28 mouse cellular contexts compared by ENCODE assay signal in the genomic region with DNA sequence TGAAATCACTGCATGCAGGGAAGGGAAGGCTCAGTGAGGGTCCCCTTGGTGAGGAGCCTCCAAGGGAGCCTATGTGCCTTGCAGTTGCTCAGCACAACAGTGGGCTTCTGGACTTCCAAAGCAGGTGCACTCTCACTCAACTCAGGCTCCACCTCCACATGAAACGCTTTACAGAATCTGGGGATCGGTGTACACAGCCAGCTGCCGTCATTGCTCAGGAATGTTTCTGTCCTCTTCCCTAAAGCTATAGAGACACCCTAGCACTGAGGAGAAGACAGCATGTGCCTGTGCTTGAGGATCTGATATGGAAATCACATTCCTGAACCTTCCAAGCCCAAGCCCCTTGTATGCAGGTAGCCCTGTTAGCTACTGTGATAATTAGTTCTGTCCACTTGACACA.
DNase-seq lines count a peak whose midpoint lies in the region; ATAC-seq and TF ChIP-seq lines count a peak whose summit lies in the region.
"Had no signal": no experiment of that assay in that cellular context is flagged by ENCODE, and none has a peak within 500 bp of the region (broad histone marks: within the 10 kb centered on the region; RNA-seq: fewer than 3 reads in every experiment).

No protein-coding gene starts in this region.

- TF ChIP-seq CTCF in heart, postnatal 0 days (IDR thresholded peaks at IDR 0.05; ENCODE audit: low read depth), result no peak

- no peak overlapping the region for H3K4me2 ChIP-seq in heart, embryonic 12.5 days
- no peak overlapping the region for H3K4me2 ChIP-seq in heart, postnatal 0 days (ENCODE audit: low read depth, low read length)
- no peak overlapping the region for H3K4me2 ChIP-seq in limb, embryonic 15.5 days
- no peak overlapping the region for H3K4me2 ChIP-seq in forebrain, embryonic 15.5 days (replicated peaks)
- H3K4me2 ChIP-seq: hindbrain, embryonic 13.5 days; liver, embryonic 15.5 days; midbrain, embryonic 11.5 days; neural tube, embryonic 12.5 days had no signal

- DNase-seq in heart, postnatal 14 days, result no peak
- no peak for DNase-seq in heart, postnatal 0 days (ENCODE audit: low spot score)
- no peak for DNase-seq in heart, postnatal 36 days
- peak; percentile 37 for DNase-seq in ZHBTc4 (ENCODE audit: low read depth, low spot score)
- DNase-seq: adrenal gland, adult 2 months; adrenal gland, postnatal 36 days; cerebellum, adult 18-20 months; cerebellum, postnatal 10 days; gastrocnemius, postnatal 36 days; heart, postnatal 10 days; kidney, adult 8-10 months; kidney, postnatal 4 days; lung, postnatal 36 days; spleen, adult 18-20 months; thymus, postnatal 4 days had no signal

- no peak for TF ChIP-seq EP300 in heart, postnatal 0 days (IDR thresholded peaks at IDR 0.05; ENCODE audit: low read depth)

- intact Hi-C loops in heart, postnatal 14 days (cut with DNase I), result no loop called here
- intact Hi-C loops in heart, postnatal 36 days (cut with DNase I), result no loop called here

- 53% methylated on average over 3 of the region's 3 CpGs for WGBS in heart, embryonic 12.5 days
- WGBS in heart, postnatal 0 days, result 26% methylated on average over 3 of the region's 3 CpGs
- WGBS in limb, embryonic 15.5 days, result 40% methylated on average over 3 of the region's 3 CpGs
- WGBS in forebrain, embryonic 15.5 days, result 81% methylated on average over 3 of the region's 3 CpGs

- peaks cover 8% of the 10 kb centered on the region for H3K36me3 ChIP-seq in heart, embryonic 12.5 days
- H3K36me3 ChIP-seq in heart, postnatal 0 days (replicated peaks; ENCODE audit: control insufficient read depth, insufficient read depth, low read length), result no peaks in the 10 kb centered on the region
- no peaks in the 10 kb centered on the region for H3K36me3 ChIP-seq in limb, embryonic 15.5 days
- no peaks in the 10 kb centered on the region for H3K36me3 ChIP-seq in forebrain, embryonic 15.5 days
- H3K36me3 ChIP-seq: hindbrain, embryonic 13.5 days; liver, embryonic 15.5 days; neural tube, embryonic 12.5 days had no signal

- H3K4me3 ChIP-seq in heart, embryonic 12.5 days, result no peak overlapping the region
- H3K4me3 ChIP-seq in heart, postnatal 0 days (ENCODE audit: low read depth, low read length), result no peak overlapping the region
- H3K4me3 ChIP-seq in limb, embryonic 15.5 days, result no peak overlapping the region
- H3K4me3 ChIP-seq in forebrain, embryonic 15.5 days, result no peak overlapping the region
- H3K4me3 ChIP-seq: hindbrain, embryonic 13.5 days; liver, embryonic 15.5 days; neural tube, embryonic 12.5 days had no signal

- H3K9me3 ChIP-seq in heart, embryonic 12.5 days (replicated peaks), result 0 out of 2 replicates have a peak, but pooled peaks cover 3% of the 10 kb centered on the region
- no peaks in the 10 kb centered on the region for H3K9me3 ChIP-seq in heart, postnatal 0 days (replicated peaks; ENCODE audit: control insufficient read depth, low read length)
- no peaks in the 10 kb centered on the region for H3K9me3 ChIP-seq in limb, embryonic 15.5 days
- H3K9me3 ChIP-seq in forebrain, embryonic 15.5 days, result no peaks in the 10 kb centered on the region
- H3K9me3 ChIP-seq: hindbrain, embryonic 13.5 days; liver, embryonic 15.5 days; neural tube, embryonic 12.5 days had no signal

- no peak for ATAC-seq in heart, embryonic 12.5 days (ENCODE audit: insufficient number of reproducible peaks, low FRiP score)
- ATAC-seq in heart, postnatal 0 days (ENCODE audit: insufficient read depth, low read depth), result no peak
- ATAC-seq in limb, embryonic 15.5 days (ENCODE audit: insufficient number of reproducible peaks, low FRiP score, low TSS enrichment, low read depth), result peak; percentile 40; the same call in 1 of the 2 replicates
- no peak for ATAC-seq in forebrain, embryonic 15.5 days (replicated peaks)
- ATAC-seq: activated CD4-positive, CD25-positive, alpha-beta regulatory T cell, adult 4 months; CD4-positive, CD25-positive, alpha-beta regulatory T cell, adult 4 months; forebrain, embryonic 14.5 days; intestine, embryonic 16.5 days; midbrain, embryonic 16.5 days had no signal

- H3K9ac ChIP-seq in heart, embryonic 12.5 days, result no peak overlapping the region
- H3K9ac ChIP-seq in heart, postnatal 0 days (replicated peaks; ENCODE audit: low read depth, low read length), result no peak overlapping the region
- H3K9ac ChIP-seq in limb, embryonic 15.5 days, result no peak overlapping the region
- no peak overlapping the region for H3K9ac ChIP-seq in forebrain, embryonic 15.5 days (replicated peaks)
- H3K9ac ChIP-seq: hindbrain, embryonic 13.5 days; liver, embryonic 15.5 days; neural tube, embryonic 12.5 days had no signal

- peaks cover 94% of the 10 kb centered on the region for H3K4me1 ChIP-seq in heart, embryonic 12.5 days (replicated peaks)
- H3K4me1 ChIP-seq in heart, postnatal 0 days (ENCODE audit: control insufficient read depth, insufficient read depth), result peaks cover 47% of the 10 kb centered on the region
- peaks cover 47% of the 10 kb centered on the region for H3K4me1 ChIP-seq in limb, embryonic 15.5 days
- H3K4me1 ChIP-seq in forebrain, embryonic 15.5 days, result peaks cover 50% of the 10 kb centered on the region

- H3K27me3 ChIP-seq in heart, embryonic 12.5 days (replicated peaks), result no peaks in the 10 kb centered on the region
- H3K27me3 ChIP-seq in heart, postnatal 0 days (ENCODE audit: control insufficient read depth, insufficient read depth, low read length), result no peaks in the 10 kb centered on the region
- H3K27me3 ChIP-seq in limb, embryonic 15.5 days, result no peaks in the 10 kb centered on the region
- H3K27me3 ChIP-seq in forebrain, embryonic 15.5 days, result no peaks in the 10 kb centered on the region
- H3K27me3 ChIP-seq: hindbrain, embryonic 13.5 days; liver, embryonic 15.5 days; neural tube, embryonic 12.5 days had no signal

- peak overlapping the region; percentile 61 for H3K27ac ChIP-seq in heart, embryonic 12.5 days (ENCODE audit: poor library complexity, severe bottlenecking)
- H3K27ac ChIP-seq in heart, postnatal 0 days (ENCODE audit: low read depth), result peak overlapping the region; percentile 19; the same call in 1 of the 2 replicates
- no peak overlapping the region for H3K27ac ChIP-seq in limb, embryonic 15.5 days
- no peak overlapping the region for H3K27ac ChIP-seq in forebrain, embryonic 15.5 days (replicated peaks)
- H3K27ac ChIP-seq: hindbrain, embryonic 13.5 days; kidney, postnatal 0 days; liver, embryonic 15.5 days; neural tube, embryonic 12.5 days had no signal

Comparison
In these comparisons a context has a peak if more than half of its experiments do, and no peak if none do; other contexts are left out.
1. H3K27ac ChIP-seq: peak in heart, embryonic 12.5 days (single experiment) and heart, postnatal 0 days (single experiment); none in limb, embryonic 15.5 days (single experiment) and forebrain, embryonic 15.5 days (single experiment).